Mouse (Mus musculus) monocyte, adult 5-6 weeks (primary cell): ENCODE results near the gene Dot1l. TPM values are rescaled to one million over a fixed set of nuclear protein-coding genes. Genes with fewer than 3 reads are reported as not detected.
A peak's percentile ranks its signal among the peaks of the same experiment; 100 is the strongest.

Experiments
- ATAC-seq: fragments of 153-309, 156-312 bp; replicated peaks from 2 replicates; pipeline ENCODE4 v1.8.0; 2017; ENCODE audit warnings: mild to moderate bottlenecking; ENCODE audit not compliant: low TSS enrichment, insufficient number of reproducible peaks, severe bottlenecking, poor library complexity, low FRiP score
- total RNA-seq: library from RNA; stranded (forward); fragments of 200-1000, 200-491, 200-594 nt; gene quantifications from 3 replicates; pipeline ENCODE4 v1.2.3, GENCODE M21; 2017

Gene Dot1l
- total RNA-seq, result 5.2 to 17.7 TPM (median 6.3 TPM) in 3 replicates

- peak; percentile 78 for ATAC-seq
Measured at GRCm38 (mm10) chr10:80754594-80755290, at the start of gene Dot1l. Dot1l (plus strand) TSS chr10:80755206.

DNA sequence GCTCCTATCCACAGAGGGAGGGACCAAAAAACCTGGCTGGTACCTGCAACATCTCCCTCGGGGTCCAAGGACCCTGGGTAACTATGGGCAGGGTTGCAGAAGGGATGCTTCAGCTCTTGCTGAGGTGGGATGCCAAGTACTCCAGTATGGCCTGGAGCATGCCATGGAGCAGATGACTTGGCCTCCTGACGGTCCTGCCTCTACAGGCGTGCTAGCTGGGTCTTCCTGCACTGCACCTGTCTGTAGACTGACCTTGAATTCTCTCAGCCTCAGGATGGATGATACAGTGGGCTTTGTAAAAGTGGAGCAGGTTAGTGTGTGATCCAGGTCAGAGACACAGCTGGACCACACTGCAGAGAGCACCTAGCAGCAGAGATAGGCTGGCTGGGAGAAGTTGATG lies 49.5 kb upstream of the Dot1l start:
- no peak for ATAC-seq

DNA sequence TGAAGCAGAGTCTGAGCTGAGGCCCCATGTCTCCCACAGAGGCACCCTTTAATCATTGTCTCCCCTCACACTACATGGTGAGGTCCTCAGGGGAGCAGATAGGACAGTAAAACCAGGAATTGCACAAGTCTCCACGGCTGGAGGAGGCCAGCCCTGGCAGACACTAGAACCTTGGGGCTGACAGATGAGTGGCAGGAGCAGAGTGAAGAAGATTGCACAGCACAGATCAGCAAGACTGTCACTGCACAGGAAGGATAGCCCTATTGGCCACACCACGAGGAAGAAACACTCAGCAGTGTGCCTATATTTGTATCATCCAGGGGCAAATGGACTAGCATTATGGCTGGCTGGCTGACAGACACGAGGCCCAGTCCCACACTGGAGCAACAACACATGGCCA lies 44.2 kb upstream of the Dot1l start:
- no peak for ATAC-seq

GRCm38 (mm10) chr10:80717281-80717680 lies 37.7 kb upstream of the Dot1l start:
- ATAC-seq, result no peak

DNA sequence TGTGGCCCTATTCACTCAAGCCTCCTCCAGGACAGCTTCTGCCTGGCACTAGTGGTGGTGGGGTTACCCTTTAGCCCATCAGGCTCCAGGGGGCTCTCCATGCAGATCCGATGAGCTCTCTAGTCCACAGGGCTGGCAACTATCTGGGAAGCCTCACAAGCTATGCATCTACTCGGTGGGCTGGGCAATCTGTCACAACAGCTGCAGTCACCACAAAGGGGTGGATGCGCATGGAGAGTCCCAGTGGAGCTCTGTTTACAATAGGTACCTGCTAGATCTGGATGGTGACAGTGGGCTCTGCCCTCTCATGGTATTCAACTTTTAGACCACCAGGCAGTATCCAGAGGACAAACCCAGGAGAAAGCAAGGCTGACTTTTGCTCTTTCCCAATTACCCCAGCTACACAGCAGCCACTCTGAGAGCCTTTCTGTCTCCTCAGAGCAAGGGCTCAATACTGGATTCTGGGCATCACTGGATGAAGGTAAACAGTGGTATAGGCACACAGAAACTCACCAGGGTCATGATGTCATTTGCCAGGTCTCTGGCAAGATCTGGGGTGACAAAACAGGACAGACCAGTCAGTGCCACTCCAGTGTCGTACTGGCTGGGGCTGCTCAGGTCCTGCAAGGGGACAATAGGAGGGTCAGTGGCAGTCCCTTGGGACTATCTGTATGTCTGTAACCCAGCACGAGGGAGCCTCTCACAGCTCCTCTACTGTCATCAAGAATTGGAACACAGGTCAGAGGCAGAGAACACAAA lies 27.5 kb upstream of the Dot1l start:
- no peak for ATAC-seq

GRCm38 (mm10) chr10:80732611-80733101 lies 22.4 kb upstream of the Dot1l start:
- 0 out of 2 replicates have a peak, but pooled peaks have one; percentile 4 for ATAC-seq

- no peak for ATAC-seq
Measured at GRCm38 (mm10) chr10:80736731-80737130, 18.3 kb upstream of the Dot1l start.

DNA sequence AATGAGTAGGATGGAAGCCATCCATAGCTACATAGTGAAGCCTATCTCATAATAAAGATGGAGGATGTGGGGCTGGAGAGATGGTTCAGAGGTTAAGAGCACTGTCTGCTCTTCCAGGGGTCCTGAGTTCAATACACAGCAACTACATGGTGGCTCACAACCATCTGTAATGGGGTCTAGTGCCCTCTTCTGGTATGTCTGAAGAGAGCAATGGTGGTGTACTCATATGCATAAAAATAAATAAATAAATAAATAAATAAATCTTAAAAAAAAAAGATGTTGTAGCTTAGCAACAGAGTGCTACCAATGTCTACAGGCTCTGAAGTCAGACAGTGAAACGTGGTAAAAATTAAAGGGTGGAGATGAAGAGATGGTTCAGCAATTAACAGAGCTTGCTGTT lies 16.3 kb upstream of the Dot1l start:
- ATAC-seq, result no peak

- ATAC-seq, result no peak
Measured at GRCm38 (mm10) chr10:80741146-80741545, 13.9 kb upstream of the Dot1l start.

DNA sequence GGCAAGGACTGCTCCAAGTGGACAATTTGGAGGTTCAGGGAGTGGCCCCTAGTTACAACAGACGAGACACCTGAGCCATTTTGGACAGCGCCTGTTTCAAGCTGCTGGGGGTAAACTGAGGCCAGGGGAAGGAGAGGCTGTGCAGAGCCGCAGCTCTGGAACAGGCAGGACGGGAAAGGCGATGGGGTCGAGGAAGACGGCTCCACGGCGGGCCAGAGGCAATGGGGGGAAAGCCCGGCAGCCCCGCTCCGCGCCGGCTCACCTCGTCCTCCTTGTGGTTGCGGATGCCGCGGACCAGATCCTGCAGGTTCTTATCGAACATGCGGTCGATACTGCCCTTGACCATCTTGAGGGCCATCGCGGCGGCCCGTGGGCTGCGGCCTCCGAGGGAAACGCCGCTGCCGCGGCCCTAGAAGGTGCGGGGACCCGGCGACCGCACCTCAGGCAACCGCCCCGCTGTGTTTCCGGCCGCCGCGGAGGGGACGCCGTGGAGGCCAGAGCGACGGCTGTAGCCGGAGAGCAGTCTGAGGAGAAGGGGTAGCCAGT lies 13.3 kb upstream of the Dot1l start:
- ATAC-seq, result no peak

DNA sequence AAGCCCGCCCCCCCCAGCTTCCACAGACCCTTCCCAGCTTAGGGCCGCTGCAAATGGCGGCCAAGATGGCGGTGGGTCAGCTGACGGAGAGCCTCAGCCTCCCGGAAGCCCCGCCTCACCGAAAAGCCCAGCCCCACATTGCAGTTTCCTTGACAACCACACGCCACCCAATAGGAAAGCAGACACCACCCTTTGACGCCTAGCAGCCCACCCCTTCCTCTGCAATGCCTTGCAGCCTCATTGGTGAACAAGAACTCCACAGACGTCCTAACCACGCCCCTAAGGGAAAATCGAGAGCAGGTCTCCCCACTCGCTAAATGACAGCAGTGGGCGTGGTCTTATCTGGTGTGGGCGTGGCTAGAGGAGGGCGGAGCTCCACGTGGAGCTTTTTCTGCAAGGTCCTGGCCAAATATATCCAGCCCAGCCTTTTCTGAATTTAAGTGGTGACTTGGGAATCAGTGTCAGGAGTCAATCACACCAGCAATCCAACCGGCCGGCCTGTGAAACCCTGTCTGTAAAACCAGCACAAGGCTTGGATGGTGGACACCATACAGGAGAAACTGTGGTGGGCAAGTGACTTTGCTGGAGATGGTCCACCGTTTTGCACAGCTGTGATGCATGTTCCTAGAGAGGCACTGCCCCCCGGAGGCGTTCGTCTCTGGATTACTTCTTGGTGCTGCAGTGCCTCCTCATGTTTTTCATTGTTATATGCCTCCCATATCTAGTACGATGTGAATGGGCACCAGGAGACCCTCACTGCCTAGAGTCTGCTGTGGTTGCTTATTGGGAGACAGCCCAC lies 12.6 kb upstream of the Dot1l start, which contains the start of gene Ap3d1:
Gene Ap3d1 (minus strand): TSS at position 85 of the 799 bp plus-strand sequence.
- peak; percentile 98 for ATAC-seq

GRCm38 (mm10) chr10:80744262-80744661 lies 10.7 kb upstream of the Dot1l start:
- 0 out of 2 replicates have a peak, but pooled peaks have one; percentile 14 for ATAC-seq

GRCm38 (mm10) chr10:80747410-80747809 lies 7.6 kb upstream of the Dot1l start:
- peak; percentile 70; the same call in 1 of the 2 replicates for ATAC-seq

GRCm38 (mm10) chr10:80748609-80749008 lies 6.4 kb upstream of the Dot1l start:
- no peak for ATAC-seq

DNA sequence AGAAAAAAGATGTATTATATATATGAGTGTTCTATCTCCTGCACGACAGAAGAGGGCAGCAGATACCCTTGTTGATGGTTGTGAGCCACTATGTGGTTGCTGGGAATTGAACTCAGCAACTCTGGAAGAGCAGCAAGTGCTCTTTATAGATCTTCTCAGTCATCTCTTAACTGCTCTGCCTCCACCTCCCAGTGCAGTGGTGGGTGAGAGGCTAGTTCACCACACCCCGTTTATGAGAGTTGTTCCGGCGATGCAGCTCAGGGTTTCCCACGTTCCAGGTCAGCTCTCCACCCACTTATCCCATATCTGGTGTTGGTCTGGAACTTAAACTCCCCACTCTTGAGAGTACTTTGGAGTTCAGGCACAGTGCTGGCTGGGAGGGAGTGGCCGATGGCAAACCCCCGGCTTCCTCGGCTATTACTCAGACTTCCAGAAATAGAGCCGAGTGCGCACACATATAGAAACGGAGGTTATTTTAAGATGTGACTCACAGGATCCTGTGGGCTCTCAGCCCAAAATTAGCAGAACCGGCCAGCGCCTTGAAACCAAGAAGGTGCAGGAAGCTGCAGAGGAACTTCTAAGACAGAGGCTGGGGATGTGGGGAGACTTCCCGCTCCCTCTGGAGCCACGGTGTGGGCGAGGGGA lies 3.7 kb upstream of the Dot1l start:
- ATAC-seq, result peak; percentile 84

GRCm38 (mm10) chr10:80752079-80752625 lies 2.9 kb upstream of the Dot1l start:
- no peak for ATAC-seq

DNA sequence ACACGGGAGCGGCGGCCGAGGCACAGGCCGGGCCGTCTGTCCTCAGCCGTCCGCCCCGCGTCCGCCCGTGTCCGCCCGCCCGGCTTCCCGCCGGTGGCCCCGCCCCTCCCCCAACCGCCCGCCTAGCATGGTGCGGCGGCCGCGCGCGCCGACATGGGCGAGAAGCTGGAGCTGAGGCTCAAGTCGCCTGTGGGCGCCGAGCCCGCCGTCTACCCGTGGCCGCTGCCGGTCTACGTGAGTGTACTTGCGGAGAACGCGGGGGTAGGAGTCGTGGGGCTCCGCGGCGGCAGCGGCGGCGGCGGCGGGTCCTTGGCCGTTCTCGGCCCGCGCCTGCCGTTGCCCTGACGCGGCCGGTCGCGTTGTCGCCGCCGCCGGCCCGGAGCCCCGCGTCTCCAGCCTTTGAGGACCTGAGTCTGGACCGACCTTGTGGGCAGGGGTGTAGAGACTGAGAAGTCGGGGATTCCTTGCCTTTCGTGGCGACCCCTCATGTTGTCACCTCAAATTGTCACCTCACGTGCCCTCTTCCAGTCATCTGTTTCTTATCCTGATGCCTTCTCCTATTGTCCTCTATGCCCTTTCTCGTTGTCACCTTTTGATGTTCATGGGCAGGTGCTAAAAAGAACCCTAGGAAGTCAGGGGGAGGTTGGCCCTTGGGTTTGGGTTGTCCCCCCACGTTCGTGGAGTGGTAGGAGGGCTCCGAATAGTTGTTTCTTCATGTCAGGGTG lies 447 bp downstream of the Dot1l start:
- ATAC-seq, result no peak
